Mouse (Mus musculus): Measurements from ENCODE around the gene Ppp3ca.

- no peak for TF ChIP-seq CTCF (IDR thresholded peaks at IDR 0.05; ENCODE audit: low read depth, low read length)
- TF ChIP-seq POLR2A (IDR thresholded peaks at IDR 0.05; ENCODE audit: borderline replicate concordance, low read depth, low read length), result no peak
Observed at GRCm38 (mm10) chr3:136843811-136844491, 174.0 kb downstream of the Ppp3ca start.

Data from bone marrow macrophage, adult 2 months (primary cell).